Mouse (Mus musculus) heart, adult 2 months (tissue): ENCODE measurements around the gene Ralgps1.

Experiments used
- CTCF ChIP-seq: fragments of 200-600 bp; IDR thresholded peaks from 2 replicates; pipeline ENCODE4 v1.8.1; 2022; ENCODE audit warnings: antibody characterized with exemption, mild to moderate bottlenecking, moderate library complexity
- EP300 ChIP-seq: fragments of 200-500 bp; IDR thresholded peaks from 2 replicates; pipeline ENCODE4 v1.6.1; 2011; ENCODE audit warnings: low read depth, low read length, control low read depth; ENCODE audit not compliant: insufficient read depth
- POLR2A ChIP-seq: fragments of 200-500 bp; IDR thresholded peaks from 2 replicates; pipeline ENCODE4 v1.6.1; 2011; ENCODE audit warnings: mild to moderate bottlenecking, low read depth, low read length, control low read depth; ENCODE audit not compliant: insufficient read depth

GRCm38 (mm10) chr2:33176516-33176915 lies 194.8 kb downstream of the Ralgps1 start:
- TF ChIP-seq CTCF (no peak), POLR2A (no peak), EP300 (no peak)
